Mouse (Mus musculus) intestine, embryonic 16.5 days (tissue): ENCODE measurements around the gene Tapbp. TPM values are rescaled to one million over a fixed set of nuclear protein-coding genes. Genes with fewer than 3 reads are reported as not detected.
"Not testable (repeated sequence)": the region's sequence is repeated elsewhere in the genome, so short reads cannot be mapped to it uniquely, and the experiment has no call there.

Experiments used
- ATAC-seq: fragments of 200-750 bp; cut with Nextera tagmentation; 2 replicates; pipeline ENCODE4 v1.8.0; 2017; ENCODE audit warnings: moderate TSS enrichment, moderate library complexity
- H3K27ac ChIP-seq: fragments of 300-500 bp; sonication (generic); 2 replicates; pipeline ENCODE4 v1.5.1; 2014; ENCODE audit warnings: mild to moderate bottlenecking, low read length
- H3K27me3 ChIP-seq: fragments of 300-500 bp; sonication (generic); replicated peaks from 2 replicates; pipeline ENCODE4 v1.6.1; 2014; ENCODE audit warnings: low read length, control low read depth, mixed read lengths; ENCODE audit not compliant: control insufficient read depth, insufficient read depth
- H3K36me3 ChIP-seq: fragments of 300-500 bp; sonication (generic); 2 replicates; pipeline ENCODE4 v1.6.1; 2014; ENCODE audit warnings: low read length, control low read depth; ENCODE audit not compliant: control insufficient read depth, insufficient read depth
- H3K4me1 ChIP-seq: fragments of 300-500 bp; sonication (generic); 2 replicates; pipeline ENCODE4 v1.6.1; 2014; ENCODE audit warnings: low read length, control low read depth, mixed read lengths; ENCODE audit not compliant: control insufficient read depth, insufficient read depth
- H3K4me2 ChIP-seq: fragments of 300-500 bp; sonication (generic); 2 replicates; pipeline ENCODE4 v1.6.1; 2014; ENCODE audit warnings: low read depth, low read length, control low read depth
- H3K4me3 ChIP-seq: fragments of 300-500 bp; sonication (generic); 2 replicates; pipeline ENCODE4 v1.5.1; 2014; ENCODE audit warnings: mild to moderate bottlenecking, low read length
- H3K9ac ChIP-seq: fragments of 300-500 bp; sonication (generic); 2 replicates; pipeline ENCODE4 v1.6.1; 2014; ENCODE audit warnings: low read depth, low read length
- H3K9me3 ChIP-seq: fragments of 300-500 bp; sonication (generic); 2 replicates; pipeline ENCODE4 v1.6.1; 2016; ENCODE audit warnings: low read length, control low read depth; ENCODE audit not compliant: control insufficient read depth
- WGBS: fragments of 180-500 bp; shearing (Covaris S2); extraction: QIAGEN DNeasy Blood & Tissue Kit; methylation state at CpG from one replicate; pipeline ENCODE4 v1.1.7; 2014; 5-methylcytosine and 5-hydroxymethylcytosine counted together
- polyA plus RNA-seq: library from polyadenylated mRNA; unstranded; fragments of >200 nt; fragmentation: Nextera tagmentation; extraction: Ambion mirVana; gene quantifications from 2 replicates; pipeline ENCODE4 v1.2.1, GENCODE M21; 2015

Tapbp gene
- polyA plus RNA-seq, 1 experiment from 2014 or later, result 44.5 TPM

DNA sequence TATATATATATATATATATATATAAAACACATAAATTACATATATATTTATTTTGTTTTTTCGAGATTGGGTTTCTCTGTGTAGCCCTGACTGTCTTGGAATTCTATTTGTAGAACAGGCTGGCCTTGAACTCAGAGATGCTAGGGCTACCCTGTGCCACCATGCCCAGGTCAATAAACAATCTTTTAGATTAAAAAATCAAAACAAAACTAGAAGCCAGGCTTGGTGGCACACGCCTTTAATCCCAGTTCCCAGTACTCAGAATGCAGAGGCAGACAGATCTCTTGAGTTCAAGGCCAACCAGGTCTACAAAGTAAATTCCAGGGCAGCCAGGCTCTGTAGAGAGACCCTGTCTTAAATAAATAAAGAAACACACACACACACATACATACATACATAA is 24.3 kb upstream of the Tapbp start:
- peaks cover 10% of the 10 kb centered on the region for H3K4me1 ChIP-seq
- no peak for ATAC-seq

DNA sequence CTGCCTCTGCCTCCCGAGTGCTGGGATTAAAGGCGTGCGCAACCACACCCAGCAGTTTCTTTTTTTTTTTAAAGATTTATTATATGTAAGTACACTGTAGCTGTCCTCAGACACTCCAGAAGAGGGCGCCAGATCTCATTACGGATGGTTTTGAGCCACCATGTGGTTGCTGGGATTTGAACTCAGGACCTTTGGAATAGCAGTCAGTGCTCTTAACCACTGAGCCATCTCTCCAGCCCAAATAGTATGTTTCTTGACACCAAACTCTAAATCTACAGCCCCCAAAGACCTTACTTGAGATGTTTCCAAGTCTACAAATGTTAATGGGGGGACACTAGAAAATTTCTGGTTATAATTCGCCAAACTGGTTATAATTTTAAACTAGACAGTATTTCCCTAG is 23.8 kb upstream of the Tapbp start:
- H3K4me1 ChIP-seq, ATAC-seq, H3K9me3 ChIP-seq, H3K36me3 ChIP-seq, H3K4me2 ChIP-seq, H3K9ac ChIP-seq, H3K4me3 ChIP-seq, H3K27me3 ChIP-seq, H3K27ac ChIP-seq: not testable (repeated sequence)
- WGBS, result 69% methylated on average over 6 of the region's 6 CpGs

More for the DNA sequence above, 24.3 kb upstream of the Tapbp start:
- no peak overlapping the region for H3K27ac ChIP-seq
- H3K4me3 ChIP-seq, result no peak overlapping the region
- no peaks in the 10 kb centered on the region for H3K9me3 ChIP-seq
- no peaks in the 10 kb centered on the region for H3K27me3 ChIP-seq
- no peaks in the 10 kb centered on the region for H3K36me3 ChIP-seq
- 65% methylated on average over 2 of the region's 2 CpGs for WGBS
- H3K4me2 ChIP-seq, result no peak overlapping the region
- no peak overlapping the region for H3K9ac ChIP-seq

DNA sequence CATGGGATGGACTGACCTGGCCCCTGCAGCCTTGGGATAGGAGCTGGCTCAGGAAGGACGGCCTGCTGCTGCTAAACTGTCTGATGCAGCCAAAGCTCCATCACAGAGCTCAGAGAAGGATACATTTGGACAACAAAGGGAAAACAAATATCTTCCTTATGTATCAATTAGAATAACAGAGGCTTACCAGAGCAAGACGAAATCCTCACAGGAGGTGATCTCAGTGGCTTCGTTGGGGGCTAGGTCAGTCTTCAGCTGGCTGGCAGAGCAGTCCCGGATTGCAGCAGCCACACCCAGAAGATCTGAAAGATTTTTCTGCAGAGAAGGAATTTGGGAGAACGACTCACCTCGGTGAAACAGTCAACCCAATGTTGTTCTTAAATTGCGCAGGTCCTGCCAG is 23.3 kb upstream of the Tapbp start:
- Histone ChIP-seq H3K9ac (no peak overlapping the region), H3K9me3 (no peaks in the 10 kb centered on the region), H3K4me3 (no peak overlapping the region), H3K36me3 (no peaks in the 10 kb centered on the region), H3K4me2 (no peak overlapping the region), H3K4me1 (peaks cover 10% of the 10 kb centered on the region), H3K27ac (no peak overlapping the region), H3K27me3 (no peaks in the 10 kb centered on the region)
- no peak for ATAC-seq
- WGBS, result 21% methylated on average over 7 of the region's 7 CpGs

DNA sequence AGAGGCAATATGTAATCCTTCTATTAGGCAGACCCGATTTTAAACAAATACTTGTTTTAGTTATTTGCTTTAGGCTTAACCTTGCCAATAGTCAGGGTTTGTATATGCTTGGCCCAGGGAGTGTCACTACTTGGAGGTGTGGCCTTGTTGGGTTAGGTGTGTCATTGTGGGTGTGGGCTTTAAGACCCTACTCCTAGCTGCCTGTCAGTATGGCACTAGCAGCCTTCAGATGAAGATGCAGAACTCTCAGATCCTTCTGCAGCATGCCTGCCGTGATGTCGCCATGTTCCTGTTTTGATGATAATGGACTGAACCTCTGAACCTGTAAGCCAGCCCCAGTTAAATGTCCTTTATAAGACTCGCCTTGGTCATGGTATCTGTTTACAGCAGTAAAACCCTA is 22.7 kb upstream of the Tapbp start:
- H3K9me3 ChIP-seq, H3K4me2 ChIP-seq, H3K27ac ChIP-seq, H3K36me3 ChIP-seq, H3K27me3 ChIP-seq, ATAC-seq, H3K4me3 ChIP-seq, H3K4me1 ChIP-seq, H3K9ac ChIP-seq: not testable (repeated sequence)
- WGBS, result 62% methylated on average over 4 of the region's 4 CpGs

DNA sequence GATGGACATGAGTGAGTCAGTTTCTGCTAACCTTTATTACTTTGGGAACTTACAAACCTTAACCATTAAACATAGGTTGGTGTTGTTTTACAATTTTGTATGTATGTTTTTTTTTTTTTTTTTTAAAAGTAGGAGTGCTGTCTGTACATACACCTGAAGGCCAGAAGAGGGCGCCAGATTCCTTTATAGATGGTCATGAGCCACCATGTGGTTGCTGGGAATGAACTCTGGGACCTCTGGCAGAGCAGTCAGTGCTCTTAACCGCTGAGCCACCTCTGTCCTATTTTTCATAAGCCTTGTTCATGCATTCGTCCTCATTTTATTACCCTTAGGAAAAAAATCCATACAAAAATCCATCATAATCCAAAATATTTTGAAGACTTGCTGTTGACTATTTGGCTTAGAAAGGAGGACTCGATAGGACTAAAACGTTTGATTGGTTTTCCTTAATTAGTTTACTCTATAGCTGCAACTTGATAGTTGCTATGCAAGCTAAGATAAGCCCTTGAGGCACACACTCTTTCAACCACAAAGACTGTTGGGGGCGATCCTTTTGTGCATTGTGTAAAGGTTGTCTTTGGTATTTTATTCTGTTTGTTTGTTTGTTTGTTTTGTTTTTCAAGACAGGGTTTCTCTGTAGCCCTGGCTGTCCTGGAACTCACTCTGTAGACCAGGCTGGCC is 18.4 kb upstream of the Tapbp start:
- 41% methylated on average over 6 of the region's 6 CpGs for WGBS
- H3K4me3 ChIP-seq, result no peak overlapping the region
- H3K4me1 ChIP-seq, result no peaks in the 10 kb centered on the region
- H3K9ac ChIP-seq, result no peak overlapping the region
- no peaks in the 10 kb centered on the region for H3K36me3 ChIP-seq
- H3K9me3 ChIP-seq, result no peaks in the 10 kb centered on the region
- H3K27me3 ChIP-seq, result no peaks in the 10 kb centered on the region
- no peak overlapping the region for H3K27ac ChIP-seq
- H3K4me2 ChIP-seq, result no peak overlapping the region
- no peak for ATAC-seq

DNA sequence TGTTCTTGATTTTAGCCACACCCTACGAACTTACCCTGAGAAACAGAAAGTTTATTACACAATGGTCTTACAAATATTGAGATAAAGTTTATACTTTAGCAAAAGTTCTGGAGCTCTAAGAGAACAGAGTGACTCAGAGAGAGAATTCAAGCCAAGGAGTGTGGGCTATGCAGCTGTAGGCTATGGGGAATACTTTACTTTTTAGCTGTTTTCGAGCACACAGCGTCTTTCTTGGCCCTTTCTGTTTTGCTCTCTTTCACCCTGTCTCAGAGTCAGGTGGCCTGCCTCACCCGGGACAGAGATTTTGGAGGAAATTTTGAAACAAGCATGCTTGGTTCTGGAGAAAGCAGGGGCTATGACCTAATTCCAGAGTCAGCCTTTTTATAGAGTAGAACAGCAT is 17.5 kb upstream of the Tapbp start:
- ATAC-seq, result not testable (repeated sequence)

DNA sequence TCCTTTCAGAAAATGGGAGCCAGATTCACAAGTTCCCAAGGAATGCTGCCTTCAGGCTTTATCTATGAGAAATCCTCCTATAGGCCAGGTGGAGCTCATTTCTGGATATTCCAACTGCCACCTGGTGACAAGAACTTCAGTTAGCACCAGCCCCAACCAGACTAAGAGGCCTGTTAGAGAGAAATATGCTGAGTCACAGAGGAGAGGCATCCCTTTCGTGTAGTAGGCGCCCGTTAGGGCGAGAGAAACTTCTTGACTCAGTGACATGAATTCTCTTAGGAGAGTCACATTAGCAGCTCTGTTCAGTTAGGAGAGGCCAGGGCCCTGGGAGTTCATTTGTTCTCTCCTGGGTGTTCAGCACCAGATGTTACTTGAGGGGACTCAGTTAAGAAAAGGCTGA is 16.1 kb upstream of the Tapbp start:
- 82% methylated on average over 4 of the region's 4 CpGs for WGBS

More for the DNA sequence above, 17.5 kb upstream of the Tapbp start:
- not testable (repeated sequence) for H3K36me3 ChIP-seq, H3K27ac ChIP-seq, H3K9ac ChIP-seq, H3K4me2 ChIP-seq, H3K4me1 ChIP-seq, H3K27me3 ChIP-seq, H3K4me3 ChIP-seq, H3K9me3 ChIP-seq
- WGBS, result 83% methylated on average over 4 of the region's 4 CpGs

DNA sequence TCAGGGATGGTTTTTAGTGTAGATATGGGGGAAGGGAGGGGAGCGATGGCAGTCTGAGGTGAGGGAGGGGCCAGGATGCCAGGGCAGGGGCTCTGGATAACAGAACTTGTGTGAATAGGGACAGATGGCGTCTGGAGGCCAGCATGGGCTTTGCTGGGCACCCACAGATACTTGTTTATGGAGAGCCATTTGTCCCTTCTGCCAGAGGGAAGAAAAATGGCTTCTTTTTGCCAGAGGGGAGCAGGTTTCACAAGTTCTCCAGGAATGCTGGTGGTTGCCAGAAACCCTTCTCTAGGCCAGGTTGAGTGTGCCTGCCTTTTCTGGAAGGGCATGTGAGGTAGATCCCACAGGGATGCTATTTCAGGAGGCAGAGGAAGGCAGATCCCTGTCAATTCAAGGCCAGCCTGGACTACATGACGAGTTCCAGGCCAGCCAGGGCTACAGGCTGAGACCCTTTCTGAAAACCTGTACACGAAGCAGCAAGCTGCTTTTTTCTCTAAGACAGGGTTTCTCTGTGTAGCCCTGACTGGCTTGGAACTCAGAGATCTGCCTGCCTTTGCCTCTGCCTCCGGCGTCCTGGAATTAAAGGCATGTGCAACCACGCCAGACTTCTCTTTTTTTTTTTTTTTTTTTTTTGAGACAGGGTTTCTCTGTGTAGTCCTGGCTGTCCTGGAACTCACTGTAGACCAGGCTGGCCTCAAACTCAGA is 15.3 kb upstream of the Tapbp start:
- 66% methylated on average over 7 of the region's 7 CpGs for WGBS
- no peak overlapping the region for H3K4me2 ChIP-seq
- H3K27me3 ChIP-seq, result no peaks in the 10 kb centered on the region
- H3K36me3 ChIP-seq, result no peaks in the 10 kb centered on the region
- no peak overlapping the region for H3K27ac ChIP-seq
- H3K4me3 ChIP-seq, result no peak overlapping the region
- H3K9me3 ChIP-seq, result no peaks in the 10 kb centered on the region
- no peak overlapping the region for H3K9ac ChIP-seq
- H3K4me1 ChIP-seq, result no peaks in the 10 kb centered on the region
- ATAC-seq, result no peak

More for the DNA sequence above, 16.1 kb upstream of the Tapbp start:
- H3K4me2 ChIP-seq, result no peak overlapping the region
- no peak overlapping the region for H3K4me3 ChIP-seq
- H3K27me3 ChIP-seq, result no peaks in the 10 kb centered on the region
- no peaks in the 10 kb centered on the region for H3K36me3 ChIP-seq
- H3K9ac ChIP-seq, result no peak overlapping the region
- H3K9me3 ChIP-seq, result no peaks in the 10 kb centered on the region
- no peak overlapping the region for H3K27ac ChIP-seq
- H3K4me1 ChIP-seq, result no peaks in the 10 kb centered on the region
- ATAC-seq, result no peak

DNA sequence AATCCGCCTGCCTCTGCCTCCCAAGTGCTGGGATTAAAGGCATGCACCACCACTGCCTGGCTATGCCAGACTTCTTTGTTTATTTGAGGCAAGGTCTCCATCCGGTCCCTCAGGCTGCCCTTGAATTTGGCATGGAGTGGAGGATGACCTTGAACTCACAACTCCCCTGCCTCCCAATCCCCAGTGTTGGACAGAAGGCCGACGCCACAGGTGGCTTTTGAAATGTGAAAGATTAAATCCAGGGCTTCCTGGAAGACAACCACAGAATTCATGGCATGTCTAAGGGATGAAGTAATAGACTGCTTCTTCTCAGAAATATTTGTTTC is 14.7 kb upstream of the Tapbp start:
- ATAC-seq, result no peak
- H3K9me3 ChIP-seq, result no peaks in the 10 kb centered on the region
- H3K4me2 ChIP-seq, result no peak overlapping the region
- H3K36me3 ChIP-seq, result no peaks in the 10 kb centered on the region
- no peak overlapping the region for H3K9ac ChIP-seq
- no peaks in the 10 kb centered on the region for H3K27me3 ChIP-seq
- 76% methylated on average over 4 of the region's 4 CpGs for WGBS
- H3K4me3 ChIP-seq, result no peak overlapping the region
- H3K4me1 ChIP-seq, result no peaks in the 10 kb centered on the region
- H3K27ac ChIP-seq, result no peak overlapping the region

DNA sequence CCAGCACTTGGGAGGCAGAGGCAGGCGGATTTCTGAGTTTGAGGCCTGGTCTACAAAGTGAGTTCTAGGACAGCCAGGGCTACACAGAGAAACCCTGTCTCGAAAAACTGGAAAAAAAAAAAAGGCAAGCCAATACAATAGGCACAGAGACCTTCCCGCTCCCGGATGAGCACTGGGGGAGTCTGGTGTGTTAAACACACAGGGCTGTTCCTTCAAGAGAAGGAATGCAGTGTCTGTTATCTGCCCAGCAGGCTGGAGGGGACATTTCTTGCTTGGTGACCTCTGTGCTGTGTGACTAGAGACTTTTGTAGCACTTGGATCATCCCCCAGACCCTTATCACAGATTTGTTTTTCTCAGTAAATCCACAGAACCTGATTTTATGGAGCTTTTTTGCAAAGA is 14.0 kb upstream of the Tapbp start:
- Histone ChIP-seq H3K9ac (no peak overlapping the region), H3K4me3 (no peak overlapping the region), H3K4me1 (no peaks in the 10 kb centered on the region), H3K9me3 (no peaks in the 10 kb centered on the region), H3K27me3 (no peaks in the 10 kb centered on the region), H3K27ac (no peak overlapping the region), H3K36me3 (no peaks in the 10 kb centered on the region), H3K4me2 (no peak overlapping the region)
- 57% methylated on average over 4 of the region's 4 CpGs for WGBS
- no peak for ATAC-seq
